Mouse (Mus musculus) erythroblast, embryonic 14.5 days (primary cell): ENCODE measurements around the gene Smok3c.
"Not testable (repeated sequence)": the region's sequence is repeated elsewhere in the genome, so short reads cannot be mapped to it uniquely, and the experiment has no call there.

Experiments
- GATA1 ChIP-seq: IDR thresholded peaks from 2 replicates; pipeline ENCODE4 v1.6.1; 2012; ENCODE audit warnings: low read length, inconsistent platforms, mixed read lengths
- TAL1 ChIP-seq: IDR thresholded peaks from 3 replicates; pipeline ENCODE4 v1.6.1; 2012; ENCODE audit warnings: low read length, inconsistent platforms, mixed read lengths

DNA sequence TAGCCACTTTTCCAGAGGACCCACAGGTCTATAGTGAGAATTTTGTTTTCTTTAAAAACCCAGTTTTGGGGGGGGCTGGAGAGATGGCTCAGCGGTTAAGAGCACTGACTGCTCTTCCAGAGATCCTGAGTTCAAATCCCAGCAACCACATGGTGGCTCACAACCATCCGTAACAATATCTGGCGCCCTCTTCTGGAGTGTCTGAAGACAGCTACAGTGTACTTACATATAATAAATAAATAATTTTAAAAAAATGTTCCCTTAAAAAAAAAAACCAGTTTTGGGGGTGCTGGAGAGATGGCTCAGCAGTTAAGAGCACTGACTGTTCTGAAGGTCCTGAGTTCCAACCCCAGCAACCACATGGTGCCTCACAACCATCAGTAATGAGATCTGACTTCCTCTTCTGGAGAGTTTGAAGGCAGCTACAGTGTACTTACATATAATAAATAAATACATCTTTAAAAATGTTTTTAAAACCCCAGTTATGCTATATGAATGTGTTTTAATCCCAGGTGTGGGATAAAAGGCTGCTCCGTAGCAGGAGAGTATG is 56.9 kb downstream of the Smok3c start:
- TF ChIP-seq GATA1, TAL1: not testable (repeated sequence)
